ENCODE assay signal across 8 mouse cellular contexts in genomic region chr4:65420511-65420931, GRCm38 (mm10).
DNase-seq lines count a peak whose midpoint lies in the region; ATAC-seq and TF ChIP-seq lines count a peak whose summit lies in the region.

No protein-coding gene starts in this region.

- H3K4me3 ChIP-seq in embryonic fibroblast, embryonic 13.5 days (ENCODE audit: insufficient read depth, low read length), result no peak overlapping the region
- H3K4me3 ChIP-seq in hindbrain, postnatal 0 days (ENCODE audit: low read length), result no peak overlapping the region
- H3K4me3 ChIP-seq in lung, embryonic 14.5 days (ENCODE audit: low read depth, low read length), result no peak overlapping the region
- H3K4me3 ChIP-seq in stomach, embryonic 14.5 days (ENCODE audit: low read depth, low read length), result no peak overlapping the region

- ATAC-seq in hindbrain, postnatal 0 days, result peak; percentile 56; the same call in 1 of the 2 replicates
- ATAC-seq in lung, embryonic 14.5 days (ENCODE audit: insufficient read depth), result peak; percentile 94
- peak; percentile 53; the same call in 1 of the 2 replicates for ATAC-seq in stomach, embryonic 14.5 days (ENCODE audit: insufficient number of reproducible peaks, insufficient read depth, low FRiP score, low read depth)
- ATAC-seq in megakaryocyte-erythroid progenitor cell, adult 5-6 weeks (replicated peaks; ENCODE audit: low FRiP score, low TSS enrichment, poor library complexity, severe bottlenecking), result no peak

- DNase-seq in right cerebral cortex, postnatal 10 days (ENCODE audit: low spot score in 2 of 2), result peak; percentile 29 to 43
- DNase-seq in right cerebral cortex, adult 2 months (ENCODE audit: low spot score in 2 of 2), result no peak
- DNase-seq in hindbrain, postnatal 0 days (ENCODE audit: low spot score), result peak; percentile 59
- DNase-seq in lung, embryonic 14.5 days, result peak; percentile 92
- no peak for DNase-seq in frontal cortex, adult 2 months (ENCODE audit: extremely low spot score in 1 of 2, low spot score in 1 of 2)

- H3K27ac ChIP-seq in embryonic fibroblast, embryonic 13.5 days (ENCODE audit: insufficient read depth, low read length), result peak overlapping the region; percentile 97
- no peak overlapping the region for H3K27ac ChIP-seq in hindbrain, postnatal 0 days
- peak overlapping the region; percentile 55; the same call in 1 of the 2 replicates for H3K27ac ChIP-seq in lung, embryonic 14.5 days (ENCODE audit: low read depth)
- peak overlapping the region; percentile 48; the same call in 1 of the 2 replicates for H3K27ac ChIP-seq in stomach, embryonic 14.5 days (ENCODE audit: low read length)

- H3K9ac ChIP-seq in hindbrain, postnatal 0 days (replicated peaks; ENCODE audit: low read length), result no peak overlapping the region
- no peak overlapping the region for H3K9ac ChIP-seq in lung, embryonic 14.5 days
- no peak overlapping the region for H3K9ac ChIP-seq in stomach, embryonic 14.5 days (replicated peaks; ENCODE audit: low read depth, low read length)

- no peak for TF ChIP-seq CTCF in embryonic fibroblast, embryonic 13.5 days (IDR thresholded peaks at IDR 0.05; ENCODE audit: borderline replicate concordance, insufficient read depth, low read length)
- no peak for TF ChIP-seq CTCF in hindbrain, postnatal 0 days (IDR thresholded peaks at IDR 0.05; ENCODE audit: low read depth)
- TF ChIP-seq CTCF in lung, embryonic 14.5 days (IDR thresholded peaks at IDR 0.05; ENCODE audit: low read depth), result no peak

- WGBS in hindbrain, postnatal 0 days, result 17% methylated on average over 3 of the region's 3 CpGs
- WGBS in lung, embryonic 14.5 days, result 4% methylated on average over 3 of the region's 3 CpGs
- WGBS in stomach, embryonic 14.5 days, result 7% methylated on average over 3 of the region's 3 CpGs

- no peaks in the 10 kb centered on the region for H3K9me3 ChIP-seq in hindbrain, postnatal 0 days (ENCODE audit: low read length)
- no peaks in the 10 kb centered on the region for H3K9me3 ChIP-seq in lung, embryonic 14.5 days (ENCODE audit: low read depth, low read length)
- no peaks in the 10 kb centered on the region for H3K9me3 ChIP-seq in stomach, embryonic 14.5 days (ENCODE audit: control insufficient read depth, low read depth, low read length)

- TF ChIP-seq POLR2A in embryonic fibroblast, embryonic 13.5 days (IDR thresholded peaks at IDR 0.05; ENCODE audit: low read depth, low read length), result peak; percentile 34; the same call in 1 of the 2 replicates

- no peaks in the 10 kb centered on the region for H3K36me3 ChIP-seq in hindbrain, postnatal 0 days (ENCODE audit: insufficient read depth, low read length)
- no peaks in the 10 kb centered on the region for H3K36me3 ChIP-seq in lung, embryonic 14.5 days (ENCODE audit: insufficient read depth)
- no peaks in the 10 kb centered on the region for H3K36me3 ChIP-seq in stomach, embryonic 14.5 days (ENCODE audit: control insufficient read depth, insufficient read depth, low read length)

- no peaks in the 10 kb centered on the region for H3K27me3 ChIP-seq in hindbrain, postnatal 0 days (ENCODE audit: insufficient read depth, low read length)
- H3K27me3 ChIP-seq in lung, embryonic 14.5 days (ENCODE audit: insufficient read depth, low read length), result no peaks in the 10 kb centered on the region
- no peaks in the 10 kb centered on the region for H3K27me3 ChIP-seq in stomach, embryonic 14.5 days (ENCODE audit: control insufficient read depth, insufficient read depth, low read length)

- H3K4me2 ChIP-seq in hindbrain, postnatal 0 days (ENCODE audit: low read depth, low read length), result no peak overlapping the region
- H3K4me2 ChIP-seq in lung, embryonic 14.5 days, result no peak overlapping the region
- H3K4me2 ChIP-seq in stomach, embryonic 14.5 days (replicated peaks; ENCODE audit: low read depth, low read length), result no peak overlapping the region

- H3K4me1 ChIP-seq in embryonic fibroblast, embryonic 13.5 days (ENCODE audit: control insufficient read depth, insufficient read depth, low read length), result peaks cover 6% of the 10 kb centered on the region
- no peaks in the 10 kb centered on the region for H3K4me1 ChIP-seq in hindbrain, postnatal 0 days (ENCODE audit: insufficient read depth, low read length)
- peaks cover 14% of the 10 kb centered on the region for H3K4me1 ChIP-seq in lung, embryonic 14.5 days (ENCODE audit: insufficient read depth)
- H3K4me1 ChIP-seq in stomach, embryonic 14.5 days (ENCODE audit: control insufficient read depth, insufficient read depth, low read length), result peaks cover 4% of the 10 kb centered on the region

Comparison
In these comparisons a context has a peak if more than half of its experiments do, and no peak if none do; other contexts are left out.
1. DNase-seq: peak in right cerebral cortex, postnatal 10 days (2 of 2), hindbrain, postnatal 0 days (single experiment) and lung, embryonic 14.5 days (single experiment); none in right cerebral cortex, adult 2 months (0 of 2) and frontal cortex, adult 2 months (0 of 2).